Mouse (Mus musculus): Measurements from ENCODE around the gene Atp6v0c.
A peak's percentile ranks its signal among the peaks of the same experiment; 100 is the strongest.

The Atp6v0c gene

GRCm38 (mm10) chr17:24199252-24199651, 29.8 kb upstream of the Atp6v0c start:
- no peak for DNase-seq (ENCODE audit: low spot score in 2 of 2)

GRCm38 (mm10) chr17:24197032-24197824, 27.7 kb upstream of the Atp6v0c start:
- DNase-seq (ENCODE audit: low spot score in 2 of 2): no peak

GRCm38 (mm10) chr17:24195349-24195748, 25.8 kb upstream of the Atp6v0c start:
- DNase-seq (ENCODE audit: low spot score in 2 of 2): no peak

- no peak for DNase-seq (ENCODE audit: low spot score in 2 of 2)
These were observed 24.3 kb upstream of the Atp6v0c start for GRCm38 (mm10) chr17:24193769-24194168.

- no peak for DNase-seq (ENCODE audit: low spot score in 2 of 2)
These were observed 23.8 kb upstream of the Atp6v0c start for GRCm38 (mm10) chr17:24193268-24193667.

- DNase-seq (ENCODE audit: low spot score in 2 of 2): no peak
These were observed 23.3 kb upstream of the Atp6v0c start for GRCm38 (mm10) chr17:24192848-24193247.

GRCm38 (mm10) chr17:24191481-24191880, 22.0 kb upstream of the Atp6v0c start:
- DNase-seq (ENCODE audit: low spot score in 2 of 2): no peak

GRCm38 (mm10) chr17:24190934-24191333, 21.4 kb upstream of the Atp6v0c start:
- no peak for DNase-seq (ENCODE audit: low spot score in 2 of 2)

- DNase-seq (ENCODE audit: low spot score in 2 of 2): no peak
These were observed 4.8 kb upstream of the Atp6v0c start for GRCm38 (mm10) chr17:24174259-24174658.

- DNase-seq (ENCODE audit: low spot score in 2 of 2): no peak
These were observed 3.9 kb upstream of the Atp6v0c start for GRCm38 (mm10) chr17:24173423-24173822.

GRCm38 (mm10) chr17:24171738-24172137, 2.2 kb upstream of the Atp6v0c start:
- no peak for DNase-seq (ENCODE audit: low spot score in 2 of 2)

GRCm38 (mm10) chr17:24170729-24171128, 1.2 kb upstream of the Atp6v0c start:
- no peak for DNase-seq (ENCODE audit: low spot score in 2 of 2)

GRCm38 (mm10) chr17:24170125-24170524, 623 bp upstream of the Atp6v0c start:
- DNase-seq (ENCODE audit: low spot score in 2 of 2): no peak

GRCm38 (mm10) chr17:24168590-24169277, 768 bp downstream of the Atp6v0c start:
- DNase-seq (ENCODE audit: low spot score in 2 of 2): peak in 1 of 2 experiments; percentile 47

- no peak for DNase-seq (ENCODE audit: low spot score in 2 of 2)
These were observed 1.5 kb downstream of the Atp6v0c start for GRCm38 (mm10) chr17:24167891-24168505.

- no peak for DNase-seq (ENCODE audit: low spot score in 2 of 2)
These were observed 2.4 kb downstream of the Atp6v0c start for GRCm38 (mm10) chr17:24167120-24167519.

GRCm38 (mm10) chr17:24164566-24165259, 4.8 kb downstream of the Atp6v0c start:
- DNase-seq (ENCODE audit: low spot score in 2 of 2): no peak

- peak; percentile 95 to 99 for DNase-seq (ENCODE audit: low spot score in 2 of 2)
These were observed 6.1 kb downstream of the Atp6v0c start, which contains the start of gene Amdhd2 for GRCm38 (mm10) chr17:24163176-24163962. TSS of gene Amdhd2 (minus strand) at chr17:24163766.

- no peak for DNase-seq (ENCODE audit: low spot score in 2 of 2)
These were observed 6.8 kb downstream of the Atp6v0c start for GRCm38 (mm10) chr17:24162584-24163175.

GRCm38 (mm10) chr17:24161466-24161865, 8.0 kb downstream of the Atp6v0c start:
- no peak for DNase-seq (ENCODE audit: low spot score in 2 of 2)

- DNase-seq (ENCODE audit: low spot score in 2 of 2): no peak
These were observed 12.0 kb downstream of the Atp6v0c start for GRCm38 (mm10) chr17:24157526-24157925.
